Mouse (Mus musculus) kidney, adult 18-20 months (tissue): ENCODE results near the gene Serac1.
A peak's percentile ranks its signal among the peaks of the same experiment; 100 is the strongest.

Experiments
- DNase-seq: peaks from one replicate; pipeline ENCODE4 v3.0.0; 2021

Gene Serac1

GRCm38 (mm10) chr17:6002563-6002962, 77.0 kb downstream of the Serac1 start:
- no peak for DNase-seq

GRCm38 (mm10) chr17:6001836-6002235, 77.7 kb downstream of the Serac1 start:
- DNase-seq, result no peak

GRCm38 (mm10) chr17:6001389-6001788, 78.2 kb downstream of the Serac1 start:
- DNase-seq, result no peak

- no peak for DNase-seq
Measured at GRCm38 (mm10) chr17:6000864-6001319, 78.6 kb downstream of the Serac1 start.

GRCm38 (mm10) chr17:5999039-5999543, 80.5 kb downstream of the Serac1 start:
- DNase-seq, result no peak

- no peak for DNase-seq
Measured at GRCm38 (mm10) chr17:5998235-5998500, 81.4 kb downstream of the Serac1 start.

GRCm38 (mm10) chr17:5997380-5998234, 81.9 kb downstream of the Serac1 start:
- peak; percentile 55 for DNase-seq

GRCm38 (mm10) chr17:5996589-5996988, 83.0 kb downstream of the Serac1 start:
- DNase-seq, result no peak

- no peak for DNase-seq
Measured at GRCm38 (mm10) chr17:5994606-5995005, 84.9 kb downstream of the Serac1 start.

GRCm38 (mm10) chr17:5993581-5994260, 85.8 kb downstream of the Serac1 start:
- no peak for DNase-seq

- no peak for DNase-seq
Measured at GRCm38 (mm10) chr17:5992866-5993580, 86.5 kb downstream of the Serac1 start.
